Mouse (Mus musculus): ENCODE data around the gene Ubqln2.

Ubqln2 gene

GRCm38 (mm10) chrX:153497688-153498516 lies at the start of gene Ubqln2:
Gene Ubqln2, plus strand, starts transcription at chrX:153498227.
- DNase-seq (ENCODE audit: low read depth, low spot score) = peak; percentile 85

- DNase-seq (ENCODE audit: low read depth, low spot score) = peak; percentile 65
These were observed 46.1 kb upstream of the Ubqln2 start for GRCm38 (mm10) chrX:153451946-153452345.

GRCm38 (mm10) chrX:153476760-153477248 lies 21.2 kb upstream of the Ubqln2 start:
- DNase-seq (ENCODE audit: low read depth, low spot score) = no peak

- peak; percentile 73 for DNase-seq (ENCODE audit: low read depth, low spot score)
These were observed 5.7 kb upstream of the Ubqln2 start for GRCm38 (mm10) chrX:153492326-153492725.

- peak; percentile 48 for DNase-seq (ENCODE audit: low read depth, low spot score)
These were observed 752 bp downstream of the Ubqln2 start for GRCm38 (mm10) chrX:153498665-153499293.

- peak; percentile 35 for DNase-seq (ENCODE audit: low read depth, low spot score)
These were observed 1.4 kb downstream of the Ubqln2 start for GRCm38 (mm10) chrX:153499294-153500046.

GRCm38 (mm10) chrX:153500047-153500345 lies 2.0 kb downstream of the Ubqln2 start:
- DNase-seq (ENCODE audit: low read depth, low spot score) = no peak

GRCm38 (mm10) chrX:153505954-153506353 lies 7.9 kb downstream of the Ubqln2 start:
- peak; percentile 52 for DNase-seq (ENCODE audit: low read depth, low spot score)

GRCm38 (mm10) chrX:153515491-153515890 lies 17.5 kb downstream of the Ubqln2 start:
- no peak for DNase-seq (ENCODE audit: low read depth, low spot score)

- DNase-seq (ENCODE audit: low read depth, low spot score) = peak; percentile 40
These were observed 30.4 kb downstream of the Ubqln2 start for GRCm38 (mm10) chrX:153528399-153528798.
